Mouse (Mus musculus): ENCODE measurements around the gene Armc10. TPM values are rescaled to one million over a fixed set of nuclear protein-coding genes. Genes with fewer than 3 reads are reported as not detected.

Armc10 gene
- polyA plus RNA-seq, 1 experiment from 2014 or later, result 11.8 TPM

DNA sequence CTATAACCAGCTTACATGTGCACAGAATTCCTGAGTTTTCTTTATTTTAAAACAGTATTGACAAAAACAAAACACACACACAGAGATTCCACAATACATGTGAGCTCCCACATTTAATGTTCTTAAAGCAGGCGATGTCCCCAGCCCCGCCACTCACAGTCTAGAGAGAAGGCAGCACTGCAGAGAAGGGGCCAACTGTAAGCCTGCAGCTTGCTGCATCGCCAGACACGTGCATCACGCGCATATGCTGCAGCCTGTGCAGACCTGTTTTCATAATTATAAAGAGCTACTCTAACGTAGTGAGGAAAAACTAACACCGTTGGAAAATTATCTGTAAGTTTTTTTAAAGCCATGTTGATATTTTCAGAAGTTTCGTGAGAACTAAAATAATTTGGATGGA, 28.1 kb downstream of the Armc10 start:
- H3K4me3 ChIP-seq, result no peak overlapping the region
- 82% methylated on average over 9 of the region's 9 CpGs for WGBS (ENCODE audit: insufficient replicate concordance)
- H3K9ac ChIP-seq, result no peak overlapping the region
- peaks cover 21% of the 10 kb centered on the region for H3K36me3 ChIP-seq
- H3K4me2 ChIP-seq, result peak overlapping the region; percentile 65; the same call in 1 of the 2 replicates
- no peaks in the 10 kb centered on the region for H3K27me3 ChIP-seq (replicated peaks)
- no peaks in the 10 kb centered on the region for H3K9me3 ChIP-seq (replicated peaks)
- no peak for ATAC-seq
- H3K4me1 ChIP-seq, result peaks cover 15% of the 10 kb centered on the region
- H3K27ac ChIP-seq, result peak overlapping the region; percentile 81

GRCm38 (mm10) chr5:21675019-21675418, 29.4 kb downstream of the Armc10 start:
- Histone ChIP-seq H3K9me3 (replicated peaks) (no peaks in the 10 kb centered on the region), H3K4me3 (no peak overlapping the region), H3K36me3 (peaks cover 21% of the 10 kb centered on the region), H3K27me3 (replicated peaks) (no peaks in the 10 kb centered on the region), H3K4me2 (no peak overlapping the region), H3K4me1 (peaks cover 15% of the 10 kb centered on the region), H3K27ac (no peak overlapping the region), H3K9ac (no peak overlapping the region)
- no peak for ATAC-seq
- 78% methylated on average over 12 of the region's 12 CpGs for WGBS (ENCODE audit: insufficient replicate concordance)

DNA sequence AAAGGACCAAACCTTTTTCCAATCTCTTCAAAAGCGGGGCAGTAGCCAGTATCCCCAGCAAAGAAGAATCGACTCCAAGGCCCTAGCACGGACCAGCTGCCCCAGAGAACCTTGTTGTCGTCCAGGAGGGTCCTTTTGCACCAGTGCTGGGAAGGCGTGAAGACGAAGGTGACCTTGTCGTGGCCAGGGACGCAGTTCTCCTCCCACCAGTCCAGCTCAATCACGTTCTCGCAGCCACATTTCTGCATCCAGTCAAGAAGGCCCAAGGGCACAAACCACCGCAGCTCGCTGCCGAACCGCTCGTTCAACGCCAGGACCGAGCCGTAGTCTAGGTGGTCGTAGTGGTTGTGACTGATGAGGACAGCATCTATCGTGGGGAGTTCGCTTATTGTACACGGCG, 29.9 kb downstream of the Armc10 start:
- no peaks in the 10 kb centered on the region for H3K9me3 ChIP-seq (replicated peaks)
- H3K9ac ChIP-seq, result no peak overlapping the region
- H3K4me3 ChIP-seq, result no peak overlapping the region
- 89% methylated on average over 23 of the region's 23 CpGs for WGBS (ENCODE audit: insufficient replicate concordance)
- H3K27ac ChIP-seq, result no peak overlapping the region
- H3K27me3 ChIP-seq (replicated peaks), result no peaks in the 10 kb centered on the region
- H3K4me2 ChIP-seq, result no peak overlapping the region
- peaks cover 21% of the 10 kb centered on the region for H3K36me3 ChIP-seq
- ATAC-seq, result no peak
- peaks cover 15% of the 10 kb centered on the region for H3K4me1 ChIP-seq

DNA sequence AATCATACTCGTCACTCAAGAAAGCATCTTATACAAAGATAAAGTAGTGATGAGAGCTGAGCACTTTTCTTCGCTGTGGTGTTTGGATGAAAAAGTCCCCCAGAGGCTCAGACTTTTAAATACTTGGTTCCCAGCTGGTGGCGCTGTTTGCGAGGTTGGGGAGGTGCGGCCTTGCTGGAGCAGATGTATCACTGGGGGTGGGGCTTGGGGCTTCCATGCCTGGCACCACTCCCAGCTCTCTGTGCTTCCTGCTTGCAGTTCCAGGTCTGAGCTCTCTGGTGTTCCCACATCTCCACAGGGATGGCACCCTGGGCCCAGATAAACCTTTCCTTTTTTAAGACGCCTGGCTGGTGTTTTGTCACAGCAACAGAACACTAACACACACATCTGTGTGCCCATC, 32.3 kb downstream of the Armc10 start:
- Histone ChIP-seq H3K27ac (no peak overlapping the region), H3K4me1 (peaks cover 18% of the 10 kb centered on the region), H3K4me3 (no peak overlapping the region), H3K27me3 (replicated peaks) (no peaks in the 10 kb centered on the region), H3K4me2 (no peak overlapping the region), H3K9me3 (replicated peaks) (no peaks in the 10 kb centered on the region), H3K36me3 (peaks cover 21% of the 10 kb centered on the region), H3K9ac (no peak overlapping the region)
- no peak for ATAC-seq
- 86% methylated on average over 6 of the region's 6 CpGs for WGBS (ENCODE audit: insufficient replicate concordance)

GRCm38 (mm10) chr5:21678363-21678762, 32.8 kb downstream of the Armc10 start:
- Histone ChIP-seq H3K4me1 (peaks cover 16% of the 10 kb centered on the region), H3K4me2 (no peak overlapping the region), H3K27ac (no peak overlapping the region), H3K36me3 (peaks cover 21% of the 10 kb centered on the region), H3K9ac (no peak overlapping the region), H3K9me3 (replicated peaks) (no peaks in the 10 kb centered on the region), H3K27me3 (replicated peaks) (no peaks in the 10 kb centered on the region), H3K4me3 (no peak overlapping the region)
- WGBS (ENCODE audit: insufficient replicate concordance), result 89% methylated on average over 9 of the region's 9 CpGs
- ATAC-seq, result no peak

DNA sequence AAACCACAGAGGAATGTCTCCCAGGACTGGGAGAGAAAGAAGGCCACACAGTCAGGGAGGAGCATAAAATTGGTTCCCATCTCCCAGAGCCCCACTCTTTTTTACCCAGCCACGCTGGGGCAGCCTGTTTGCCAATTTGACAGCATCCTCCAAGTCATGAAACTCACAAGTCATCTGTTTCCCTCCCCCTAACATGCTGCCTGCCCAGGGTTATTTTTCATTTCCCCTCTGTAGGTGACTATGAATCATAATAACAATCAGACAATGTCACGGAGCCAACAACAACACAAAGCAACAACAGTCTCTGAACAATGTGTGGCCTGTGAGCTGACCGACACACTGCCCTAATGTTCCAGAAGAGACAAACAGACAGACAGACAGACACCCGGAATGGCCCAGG, 34.4 kb downstream of the Armc10 start:
- Histone ChIP-seq H3K4me2 (no peak overlapping the region), H3K27me3 (replicated peaks) (no peaks in the 10 kb centered on the region), H3K36me3 (peaks cover 14% of the 10 kb centered on the region), H3K9ac (no peak overlapping the region), H3K4me1 (peaks cover 7% of the 10 kb centered on the region; the same call in 1 of the 2 replicates), H3K4me3 (no peak overlapping the region), H3K27ac (no peak overlapping the region), H3K9me3 (replicated peaks) (no peaks in the 10 kb centered on the region)
- no peak for ATAC-seq
- 73% methylated on average over 4 of the region's 4 CpGs for WGBS (ENCODE audit: insufficient replicate concordance)

- Histone ChIP-seq H3K4me3 (no peak overlapping the region), H3K4me2 (no peak overlapping the region), H3K27me3 (replicated peaks) (no peaks in the 10 kb centered on the region), H3K4me1 (peaks cover 7% of the 10 kb centered on the region; the same call in 1 of the 2 replicates), H3K9me3 (replicated peaks) (no peaks in the 10 kb centered on the region), H3K36me3 (peaks cover 6% of the 10 kb centered on the region; the same call in 1 of the 2 replicates), H3K27ac (no peak overlapping the region), H3K9ac (no peak overlapping the region)
- 71% methylated on average over 5 of the region's 5 CpGs for WGBS (ENCODE audit: insufficient replicate concordance)
- no peak for ATAC-seq
Observed at GRCm38 (mm10) chr5:21680940-21681339, 35.3 kb downstream of the Armc10 start.

DNA sequence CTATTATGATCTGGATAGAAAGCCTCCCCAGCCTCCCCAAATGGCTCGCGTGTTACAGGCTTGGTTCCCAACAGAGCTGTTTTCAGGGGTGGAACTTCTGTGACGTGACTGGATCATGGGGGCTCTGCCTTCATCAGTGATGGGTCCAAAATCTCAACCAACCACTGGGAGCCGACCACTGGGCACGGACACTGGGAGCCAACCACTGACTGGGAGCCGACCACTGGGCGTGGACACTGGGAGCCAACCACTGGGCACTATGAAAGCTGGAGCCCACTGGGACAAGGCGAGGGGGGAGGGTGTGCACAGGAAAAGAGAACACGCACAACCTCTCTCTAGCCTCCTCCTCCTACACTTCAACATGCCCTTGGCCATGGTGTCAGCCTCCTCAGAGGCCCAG, 38.2 kb downstream of the Armc10 start:
- no peak overlapping the region for H3K4me2 ChIP-seq
- ATAC-seq, result no peak
- 88% methylated on average over 9 of the region's 9 CpGs for WGBS (ENCODE audit: insufficient replicate concordance)
- no peak overlapping the region for H3K9ac ChIP-seq
- no peaks in the 10 kb centered on the region for H3K27me3 ChIP-seq (replicated peaks)
- H3K36me3 ChIP-seq, result no peaks in the 10 kb centered on the region
- H3K4me1 ChIP-seq, result peaks cover 16% of the 10 kb centered on the region
- H3K9me3 ChIP-seq (replicated peaks), result no peaks in the 10 kb centered on the region
- H3K4me3 ChIP-seq, result no peak overlapping the region
- no peak overlapping the region for H3K27ac ChIP-seq

DNA sequence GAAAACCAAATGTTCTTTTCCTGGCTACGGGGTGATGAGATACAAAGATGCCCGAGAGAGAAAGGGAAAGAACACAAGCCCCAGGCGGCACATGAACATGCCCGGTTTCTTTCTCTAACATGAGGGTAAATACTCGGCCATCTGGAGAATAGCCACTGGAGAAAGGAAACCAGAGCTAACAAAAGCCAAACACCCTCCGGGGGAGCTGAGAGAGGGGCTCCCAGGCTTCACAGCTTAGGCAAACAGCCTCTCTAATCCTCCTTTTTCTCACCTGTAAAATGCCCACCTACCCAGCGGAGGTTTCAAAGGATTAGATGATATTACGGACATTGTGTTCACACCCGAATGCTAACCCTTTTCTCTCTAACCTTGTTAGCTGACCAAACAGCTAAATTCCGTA, 39.4 kb downstream of the Armc10 start:
- WGBS (ENCODE audit: insufficient replicate concordance), result 69% methylated on average over 10 of the region's 10 CpGs
- Histone ChIP-seq H3K36me3 (no peaks in the 10 kb centered on the region), H3K9me3 (replicated peaks) (no peaks in the 10 kb centered on the region), H3K9ac (no peak overlapping the region), H3K4me3 (no peak overlapping the region), H3K27me3 (replicated peaks) (no peaks in the 10 kb centered on the region), H3K4me1 (peaks cover 16% of the 10 kb centered on the region), H3K4me2 (no peak overlapping the region), H3K27ac (no peak overlapping the region)
- ATAC-seq, result no peak

- Histone ChIP-seq H3K4me2 (no peak overlapping the region), H3K4me1 (peaks cover 9% of the 10 kb centered on the region), H3K36me3 (no peaks in the 10 kb centered on the region), H3K27ac (no peak overlapping the region), H3K27me3 (replicated peaks) (no peaks in the 10 kb centered on the region), H3K4me3 (no peak overlapping the region), H3K9ac (no peak overlapping the region), H3K9me3 (replicated peaks) (no peaks in the 10 kb centered on the region)
- ATAC-seq, result peak; percentile 46; the same call in 1 of the 2 replicates
- WGBS (ENCODE audit: insufficient replicate concordance), result 24% methylated on average over 4 of the region's 4 CpGs
Observed at GRCm38 (mm10) chr5:21687042-21687441, 41.4 kb downstream of the Armc10 start.

GRCm38 (mm10) chr5:21692230-21692629, 46.6 kb downstream of the Armc10 start:
- H3K9me3 ChIP-seq (replicated peaks), result no peaks in the 10 kb centered on the region
- no peak overlapping the region for H3K4me3 ChIP-seq
- no peaks in the 10 kb centered on the region for H3K36me3 ChIP-seq
- WGBS (ENCODE audit: insufficient replicate concordance), result 66% methylated on average over 5 of the region's 5 CpGs
- H3K4me1 ChIP-seq, result peaks cover 2% of the 10 kb centered on the region; the same call in 1 of the 2 replicates
- no peaks in the 10 kb centered on the region for H3K27me3 ChIP-seq (replicated peaks)
- no peak overlapping the region for H3K27ac ChIP-seq
- H3K9ac ChIP-seq, result no peak overlapping the region
- no peak for ATAC-seq
- H3K4me2 ChIP-seq, result no peak overlapping the region

GRCm38 (mm10) chr5:21693372-21693870, 47.8 kb downstream of the Armc10 start:
- ATAC-seq, result no peak
- H3K36me3 ChIP-seq, result no peaks in the 10 kb centered on the region
- 44% methylated on average over 3 of the region's 3 CpGs for WGBS (ENCODE audit: insufficient replicate concordance)
- H3K9ac ChIP-seq, result no peak overlapping the region
- no peaks in the 10 kb centered on the region for H3K4me1 ChIP-seq
- H3K9me3 ChIP-seq (replicated peaks), result no peaks in the 10 kb centered on the region
- no peak overlapping the region for H3K4me2 ChIP-seq
- H3K27ac ChIP-seq, result no peak overlapping the region
- no peak overlapping the region for H3K4me3 ChIP-seq
- no peaks in the 10 kb centered on the region for H3K27me3 ChIP-seq (replicated peaks)

- 40% methylated on average over 3 of the region's 3 CpGs for WGBS (ENCODE audit: insufficient replicate concordance)
- no peak for ATAC-seq
- no peaks in the 10 kb centered on the region for H3K9me3 ChIP-seq (replicated peaks)
Observed at GRCm38 (mm10) chr5:21694854-21695490, 49.4 kb downstream of the Armc10 start.

More at GRCm38 (mm10) chr5:21694854-21695490, 49.4 kb downstream of the Armc10 start:
- Histone ChIP-seq H3K27ac (no peak overlapping the region), H3K4me1 (peaks cover 3% of the 10 kb centered on the region; the same call in 1 of the 2 replicates), H3K4me2 (no peak overlapping the region), H3K36me3 (no peaks in the 10 kb centered on the region), H3K4me3 (no peak overlapping the region), H3K27me3 (replicated peaks) (no peaks in the 10 kb centered on the region), H3K9ac (no peak overlapping the region)

Measured in liver, embryonic 12.5 days (tissue).